Mouse (Mus musculus) liver, embryonic 12.5 days (tissue): Measurements from ENCODE around the gene Tcn2. TPM values are rescaled to one million over a fixed set of nuclear protein-coding genes. Genes with fewer than 3 reads are reported as not detected.
"Not testable (repeated sequence)": the region's sequence is repeated elsewhere in the genome, so short reads cannot be mapped to it uniquely, and the experiment has no call there.

Experiments
- ATAC-seq: fragments of 200-750 bp; cut with Nextera tagmentation; 2 replicates; pipeline ENCODE4 v1.8.0; 2017; ENCODE audit warnings: moderate number of reproducible peaks, mild to moderate bottlenecking, moderate library complexity
- H3K27ac ChIP-seq: fragments of 300-500 bp; sonication (generic); 2 replicates; pipeline ENCODE4 v1.5.1; 2016; ENCODE audit warnings: mild to moderate bottlenecking
- H3K27me3 ChIP-seq: fragments of 300-500 bp; sonication (generic); replicated peaks from 2 replicates; pipeline ENCODE4 v1.6.1; 2016; ENCODE audit warnings: mild to moderate bottlenecking, moderate library complexity
- H3K36me3 ChIP-seq: fragments of 300-500 bp; sonication (generic); 2 replicates; pipeline ENCODE4 v1.6.1; 2016; ENCODE audit warnings: mild to moderate bottlenecking, moderate library complexity
- H3K4me1 ChIP-seq: fragments of 300-500 bp; sonication (generic); 2 replicates; pipeline ENCODE4 v1.6.1; 2016
- H3K4me2 ChIP-seq: fragments of 300-500 bp; sonication (generic); 2 replicates; pipeline ENCODE4 v1.6.1; 2016; ENCODE audit warnings: mild to moderate bottlenecking, moderate library complexity
- H3K4me3 ChIP-seq: fragments of 300-500 bp; sonication (generic); 2 replicates; pipeline ENCODE4 v1.5.1; 2016; ENCODE audit warnings: mild to moderate bottlenecking, moderate library complexity
- H3K9ac ChIP-seq: fragments of 300-500 bp; sonication (generic); 2 replicates; pipeline ENCODE4 v1.6.1; 2016; ENCODE audit warnings: mild to moderate bottlenecking, moderate library complexity
- H3K9me3 ChIP-seq: fragments of 300-500 bp; sonication (generic); replicated peaks from 2 replicates; pipeline ENCODE4 v1.6.1; 2016; ENCODE audit warnings: mild to moderate bottlenecking, moderate library complexity
- WGBS: fragments of 180-500 bp; shearing (Covaris S2); methylation state at CpG from one replicate; pipeline ENCODE4 v1.1.7; 2016; ENCODE audit not compliant: insufficient replicate concordance; 5-methylcytosine and 5-hydroxymethylcytosine counted together
- polyA plus RNA-seq: library from polyadenylated mRNA; unstranded; fragments of >200 nt; fragmentation: Nextera tagmentation; extraction: Ambion mirVana; gene quantifications from 2 replicates; pipeline ENCODE4 v1.2.1, GENCODE M21; 2016

The Tcn2 gene
- polyA plus RNA-seq, 1 experiment from 2014 or later: 14.0 TPM

- ATAC-seq: no peak
- Histone ChIP-seq H3K4me3 (no peak overlapping the region), H3K4me1 (no peaks in the 10 kb centered on the region), H3K27me3 (no peaks in the 10 kb centered on the region), H3K27ac (no peak overlapping the region), H3K9me3 (no peaks in the 10 kb centered on the region), H3K9ac (no peak overlapping the region), H3K36me3 (0 out of 2 replicates have a peak, but pooled peaks cover 9% of the 10 kb centered on the region), H3K4me2 (no peak overlapping the region)
- WGBS: 83% methylated on average over 6 of the region's 6 CpGs
Observed at GRCm38 (mm10) chr11:3922731-3923130, 9.2 kb downstream of the Tcn2 start.

DNA sequence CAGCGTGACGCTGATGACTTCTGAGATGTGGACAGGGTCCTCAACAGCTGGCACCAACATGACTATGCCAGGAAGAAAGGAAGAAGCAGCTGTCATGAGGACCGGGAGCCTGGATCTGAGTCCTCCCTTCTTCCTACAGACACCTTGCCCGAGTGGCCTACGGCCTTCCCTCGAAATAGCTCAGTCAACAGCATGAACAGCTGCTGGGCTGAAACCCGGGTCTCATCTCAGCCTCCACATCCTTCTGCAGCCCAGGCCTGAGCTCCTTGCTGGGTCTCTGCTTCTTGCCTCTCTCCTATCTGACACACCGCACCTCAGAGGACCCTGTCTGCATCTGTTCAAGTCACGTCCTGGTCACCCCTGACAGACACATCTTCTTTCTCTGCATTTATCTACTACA lies 9.8 kb downstream of the Tcn2 start:
- Histone ChIP-seq H3K4me2 (no peak overlapping the region), H3K9ac (no peak overlapping the region), H3K4me1 (no peaks in the 10 kb centered on the region), H3K4me3 (no peak overlapping the region), H3K27me3 (no peaks in the 10 kb centered on the region), H3K9me3 (no peaks in the 10 kb centered on the region), H3K36me3 (0 out of 2 replicates have a peak, but pooled peaks cover 9% of the 10 kb centered on the region), H3K27ac (no peak overlapping the region)
- 82% methylated on average over 9 of the region's 9 CpGs for whole genome bisulfite sequencing
- ATAC-seq: no peak

DNA sequence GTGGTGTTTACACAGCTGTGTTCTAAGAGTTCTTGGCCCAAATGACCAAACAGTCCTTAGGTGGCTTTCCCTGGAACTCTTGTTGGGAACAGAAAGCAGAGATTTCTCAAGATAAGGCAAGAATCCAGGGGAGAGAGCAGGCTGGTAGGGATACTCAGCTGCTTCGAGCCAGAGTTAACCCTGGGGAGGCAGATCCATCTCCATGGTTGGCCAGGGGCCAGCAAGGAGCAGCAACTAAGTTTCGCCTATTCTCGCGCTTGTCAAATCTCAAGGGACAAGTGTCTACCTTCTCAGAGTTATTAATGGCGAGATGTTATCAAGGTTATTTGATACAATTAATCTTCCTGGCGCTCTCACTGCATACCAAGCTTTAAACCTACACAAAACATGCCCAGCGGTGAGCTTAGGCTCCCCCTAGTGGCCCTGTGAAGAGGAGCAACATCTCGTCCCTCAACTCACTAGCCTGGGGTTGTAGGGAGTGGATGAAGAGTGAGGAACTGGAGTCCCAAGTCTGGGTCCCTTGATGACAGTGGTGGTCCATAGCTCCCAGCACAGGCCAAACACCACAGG lies 10.6 kb downstream of the Tcn2 start:
- Histone ChIP-seq H3K36me3 (0 out of 2 replicates have a peak, but pooled peaks cover 9% of the 10 kb centered on the region), H3K4me3 (no peak overlapping the region), H3K9ac (no peak overlapping the region), H3K27me3 (0 out of 2 replicates have a peak, but pooled peaks cover 2% of the 10 kb centered on the region), H3K9me3 (no peaks in the 10 kb centered on the region), H3K4me2 (no peak overlapping the region), H3K4me1 (no peaks in the 10 kb centered on the region), H3K27ac (no peak overlapping the region)
- WGBS: 29% methylated on average over 8 of the region's 8 CpGs
- peak; percentile 58; the same call in 1 of the 2 replicates for ATAC-seq

GRCm38 (mm10) chr11:3920476-3920875 lies 11.5 kb downstream of the Tcn2 start:
- no peak for ATAC-seq
- Histone ChIP-seq H3K36me3 (0 out of 2 replicates have a peak, but pooled peaks cover 6% of the 10 kb centered on the region), H3K4me1 (no peaks in the 10 kb centered on the region), H3K4me2 (no peak overlapping the region), H3K9me3 (no peaks in the 10 kb centered on the region), H3K27ac (no peak overlapping the region), H3K27me3 (peaks cover 7% of the 10 kb centered on the region; the same call in 1 of the 2 replicates), H3K9ac (no peak overlapping the region), H3K4me3 (no peak overlapping the region)
- WGBS: 73% methylated on average over 7 of the region's 7 CpGs

- H3K4me2 ChIP-seq: no peak overlapping the region
- ATAC-seq: no peak
- H3K4me1 ChIP-seq: peaks cover 8% of the 10 kb centered on the region
- 0 out of 2 replicates have a peak, but pooled peaks cover 6% of the 10 kb centered on the region for H3K36me3 ChIP-seq
- H3K27ac ChIP-seq: no peak overlapping the region
- no peaks in the 10 kb centered on the region for H3K9me3 ChIP-seq
- no peak overlapping the region for H3K4me3 ChIP-seq
- 39% methylated on average over 1 of the region's 1 CpGs for WGBS
- H3K9ac ChIP-seq: no peak overlapping the region
- peaks cover 22% of the 10 kb centered on the region for H3K27me3 ChIP-seq
Observed at GRCm38 (mm10) chr11:3918738-3919137, 13.2 kb downstream of the Tcn2 start.

- peak within 1 kb of the TSS; percentile 55; the same call in 1 of the 2 replicates for H3K9ac ChIP-seq
- H3K27ac ChIP-seq: peak within 1 kb of the TSS; percentile 32; the same call in 1 of the 2 replicates
- peaks cover 22% of the 10 kb centered on the region for H3K4me1 ChIP-seq
- peak; percentile 36 for ATAC-seq
- H3K4me2 ChIP-seq: peak within 1 kb of the TSS; percentile 88
- no peaks in the 10 kb centered on the region for H3K9me3 ChIP-seq
- under 1% methylated on average over 27 of the region's 28 CpGs for WGBS
- H3K36me3 ChIP-seq: no peaks in the 10 kb centered on the region
- peaks cover 52% of the 10 kb centered on the region for H3K27me3 ChIP-seq
- peak within 1 kb of the TSS; percentile 57 for H3K4me3 ChIP-seq
Observed at GRCm38 (mm10) chr11:3914109-3914840, 17.7 kb downstream of the Tcn2 start, which contains the start of gene Slc35e4. TSS of gene Slc35e4 (minus strand) at chr11:3914664.

DNA sequence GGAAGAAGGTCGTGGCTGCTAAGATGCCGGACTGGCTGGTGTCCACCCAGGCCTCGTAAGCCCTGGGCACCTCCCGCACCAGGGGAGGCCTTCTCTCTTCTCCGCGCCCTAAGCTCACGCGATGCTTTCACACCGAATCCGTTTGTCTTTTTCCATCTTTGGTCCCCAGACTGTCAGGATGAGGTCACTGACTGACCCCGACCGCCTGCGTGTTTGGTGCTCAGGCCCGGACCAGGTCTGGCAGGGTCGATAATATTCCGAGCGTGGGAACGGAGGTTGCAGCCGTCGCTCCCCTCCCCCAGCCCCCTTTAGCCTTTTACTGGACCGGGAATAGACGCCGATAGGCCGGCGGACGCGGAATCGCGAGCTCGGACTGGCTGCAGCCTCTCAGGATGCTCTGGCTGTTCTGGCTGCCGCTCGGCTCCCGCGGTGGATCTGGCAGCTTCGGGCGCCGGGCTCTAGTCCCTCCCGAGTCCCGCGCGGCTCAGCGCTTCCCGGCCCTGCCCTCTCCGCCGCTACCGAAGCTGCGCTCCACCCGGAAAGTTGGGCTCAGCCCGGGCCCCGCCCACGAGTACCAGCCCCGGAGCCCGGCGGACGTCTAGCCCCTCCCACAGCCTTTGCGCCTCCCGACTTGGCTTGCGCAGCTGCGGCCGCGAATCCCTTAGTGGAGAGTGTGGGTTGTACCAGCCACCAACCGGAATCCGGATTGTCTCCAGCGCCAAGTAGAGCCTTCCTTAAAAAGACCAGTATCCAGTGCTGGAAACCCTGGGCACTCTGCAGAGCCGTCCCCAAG lies 18.4 kb downstream of the Tcn2 start:
- Histone ChIP-seq H3K27ac (peak overlapping the region; percentile 32; the same call in 1 of the 2 replicates), H3K4me3 (peak overlapping the region; percentile 57), H3K36me3 (no peaks in the 10 kb centered on the region), H3K4me2 (peak overlapping the region; percentile 88), H3K9me3 (no peaks in the 10 kb centered on the region), H3K4me1 (peaks cover 22% of the 10 kb centered on the region), H3K9ac (peak overlapping the region; percentile 55; the same call in 1 of the 2 replicates), H3K27me3 (peaks cover 52% of the 10 kb centered on the region)
- WGBS: under 1% methylated on average over 65 of the region's 65 CpGs
- peak; percentile 82 for ATAC-seq

- H3K27me3 ChIP-seq: peaks cover 52% of the 10 kb centered on the region
- no peak for ATAC-seq
- WGBS: 9% methylated on average over 16 of the region's 16 CpGs
- H3K4me1 ChIP-seq: peaks cover 22% of the 10 kb centered on the region
- peak overlapping the region; percentile 57 for H3K4me3 ChIP-seq
- H3K9me3 ChIP-seq: no peaks in the 10 kb centered on the region
- no peaks in the 10 kb centered on the region for H3K36me3 ChIP-seq
- H3K4me2 ChIP-seq: peak overlapping the region; percentile 88
- H3K9ac ChIP-seq: no peak overlapping the region
- no peak overlapping the region for H3K27ac ChIP-seq
Observed at GRCm38 (mm10) chr11:3912875-3913271, 19.1 kb downstream of the Tcn2 start.

DNA sequence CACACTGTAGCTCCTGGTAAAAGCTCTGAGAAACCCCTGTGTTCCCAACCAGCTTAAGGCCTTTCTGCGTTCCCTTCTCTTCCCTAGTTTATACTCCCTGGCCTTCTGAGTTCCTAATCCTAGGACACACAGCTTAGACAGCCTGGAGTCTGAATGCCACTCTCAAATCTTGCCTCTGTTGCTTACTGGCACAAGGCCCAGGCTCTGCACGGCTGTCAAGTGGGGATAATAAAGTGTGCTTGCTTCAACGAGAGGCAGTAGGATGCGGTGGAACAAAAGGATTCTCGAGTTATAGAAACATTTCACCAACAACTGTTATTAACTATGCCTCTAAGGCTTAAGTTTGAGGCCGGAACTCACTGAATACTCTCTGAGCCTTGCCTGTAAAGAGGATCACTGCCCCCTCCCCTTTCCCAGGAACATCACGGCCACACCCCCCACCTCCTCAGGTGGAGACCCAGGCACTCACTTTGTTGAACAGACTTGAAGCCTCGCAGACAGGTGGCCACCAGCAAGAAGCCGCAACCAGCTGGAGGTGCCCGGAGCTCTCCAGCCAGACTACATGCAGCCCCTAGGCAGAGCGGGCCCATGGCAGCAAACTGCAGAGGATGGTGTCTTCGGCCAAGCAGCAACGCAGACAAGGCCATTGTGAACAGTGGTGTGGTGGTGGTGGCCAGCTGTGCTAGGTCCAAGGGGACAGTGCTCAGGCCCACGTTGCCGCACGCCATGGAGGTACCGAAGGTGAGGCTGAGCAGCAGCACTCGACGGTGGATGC lies 19.7 kb downstream of the Tcn2 start:
- H3K36me3 ChIP-seq: no peaks in the 10 kb centered on the region
- H3K9ac ChIP-seq: no peak overlapping the region
- no peak overlapping the region for H3K27ac ChIP-seq
- peaks cover 52% of the 10 kb centered on the region for H3K27me3 ChIP-seq
- H3K4me2 ChIP-seq: peak overlapping the region; percentile 88
- H3K4me3 ChIP-seq: peak overlapping the region; percentile 57
- peaks cover 22% of the 10 kb centered on the region for H3K4me1 ChIP-seq
- H3K9me3 ChIP-seq: no peaks in the 10 kb centered on the region
- ATAC-seq: no peak
- 36% methylated on average over 19 of the region's 19 CpGs for WGBS

DNA sequence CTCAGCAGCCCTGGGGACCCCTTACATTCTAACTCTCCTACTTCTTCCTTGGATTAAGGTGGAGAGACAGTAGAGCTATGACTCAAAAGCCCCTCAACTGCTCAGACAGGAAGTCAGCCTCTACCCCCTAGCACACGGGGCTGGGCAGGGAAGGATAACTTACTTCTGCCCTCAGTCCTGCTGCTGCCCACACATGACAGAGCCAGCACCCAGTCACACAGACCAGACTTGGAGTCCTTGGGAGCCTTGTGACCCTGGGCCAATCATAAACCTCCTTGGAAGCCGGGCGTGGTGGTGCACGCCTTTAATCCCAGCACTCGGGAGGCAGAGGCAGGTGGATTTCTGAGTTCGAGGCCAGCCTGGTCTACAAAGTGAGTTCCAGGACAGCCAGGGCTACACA lies 20.5 kb downstream of the Tcn2 start:
- ATAC-seq, H3K27ac ChIP-seq, H3K9me3 ChIP-seq, H3K4me2 ChIP-seq, H3K9ac ChIP-seq, H3K36me3 ChIP-seq, H3K4me3 ChIP-seq: not testable (repeated sequence)
- 60% methylated on average over 6 of the region's 6 CpGs for WGBS
- H3K4me1 ChIP-seq: peaks cover 22% of the 10 kb centered on the region
- H3K27me3 ChIP-seq: peaks cover 51% of the 10 kb centered on the region
